Mouse (Mus musculus) embryonic facial prominence, embryonic 12.5 days (tissue): ENCODE data around the gene Slc16a13. TPM values are rescaled to one million over a fixed set of nuclear protein-coding genes. Genes with fewer than 3 reads are reported as not detected.
"Not testable (repeated sequence)": the region's sequence is repeated elsewhere in the genome, so short reads cannot be mapped to it uniquely, and the experiment has no call there.

Experiments
- ATAC-seq: fragments of 200-750 bp; cut with Nextera tagmentation; 2 replicates; pipeline ENCODE4 v1.8.0; 2017; ENCODE audit not compliant: insufficient number of reproducible peaks, insufficient read depth, low FRiP score, low TSS enrichment
- H3K27ac ChIP-seq: fragments of 300-500 bp; sonication (generic); 2 replicates; pipeline ENCODE4 v1.5.1; 2016; ENCODE audit warnings: mild to moderate bottlenecking
- H3K27me3 ChIP-seq: fragments of 300-500 bp; sonication (generic); 2 replicates; pipeline ENCODE4 v1.6.1; 2016; ENCODE audit warnings: mild to moderate bottlenecking, moderate library complexity
- H3K36me3 ChIP-seq: fragments of 300-500 bp; sonication (generic); 2 replicates; pipeline ENCODE4 v1.6.1; 2016; ENCODE audit warnings: mild to moderate bottlenecking
- H3K4me1 ChIP-seq: fragments of 300-500 bp; sonication (generic); 2 replicates; pipeline ENCODE4 v1.6.1; 2016
- H3K4me2 ChIP-seq: fragments of 300-500 bp; sonication (generic); replicated peaks from 2 replicates; pipeline ENCODE4 v1.6.1; 2016; ENCODE audit warnings: mild to moderate bottlenecking, moderate library complexity
- H3K4me3 ChIP-seq: fragments of 300-500 bp; sonication (generic); 2 replicates; pipeline ENCODE4 v1.5.1; 2016; ENCODE audit warnings: mild to moderate bottlenecking
- H3K9ac ChIP-seq: fragments of 300-500 bp; sonication (generic); 2 replicates; pipeline ENCODE4 v1.6.1; 2016; ENCODE audit warnings: mild to moderate bottlenecking, moderate library complexity
- H3K9me3 ChIP-seq: fragments of 300-500 bp; sonication (generic); 2 replicates; pipeline ENCODE4 v1.6.1; 2016; ENCODE audit warnings: mild to moderate bottlenecking, moderate library complexity
- WGBS: fragments of 180-500 bp; shearing (Covaris S2); methylation state at CpG from one replicate; pipeline ENCODE4 v1.1.7; 2016; 5-methylcytosine and 5-hydroxymethylcytosine counted together
- polyA plus RNA-seq: library from polyadenylated mRNA; unstranded; fragments of >200 nt; fragmentation: Nextera tagmentation; extraction: Ambion mirVana; gene quantifications from 2 replicates; pipeline ENCODE4 v1.2.1, GENCODE M21; 2016

The Slc16a13 gene
- polyA plus RNA-seq, 1 experiment from 2014 or later = 13.3 TPM

DNA sequence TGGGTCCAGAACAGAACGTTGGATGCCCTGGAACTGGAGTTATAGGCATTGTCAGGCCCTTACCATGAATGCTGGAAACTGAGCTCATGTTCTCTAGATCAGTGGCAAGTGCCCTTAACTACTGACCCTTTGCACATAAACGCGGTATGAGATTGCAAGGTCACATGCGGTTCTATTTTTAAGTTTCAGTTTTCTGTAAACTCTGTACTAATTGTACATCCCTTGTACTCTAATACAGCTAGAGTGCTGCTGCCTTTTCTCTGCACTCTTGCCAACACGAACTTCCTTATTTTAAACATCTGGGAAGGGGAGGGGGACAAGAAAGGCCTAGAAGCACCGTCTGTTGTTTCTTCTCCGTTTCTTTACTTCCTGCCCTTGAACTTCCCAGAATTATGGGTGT is 35.7 kb downstream of the Slc16a13 start:
- H3K4me3 ChIP-seq = no peak overlapping the region
- H3K36me3 ChIP-seq = no peaks in the 10 kb centered on the region
- H3K4me1 ChIP-seq = no peaks in the 10 kb centered on the region
- H3K4me2 ChIP-seq = no peak overlapping the region
- WGBS = 63% methylated on average over 7 of the region's 7 CpGs
- no peaks in the 10 kb centered on the region for H3K27me3 ChIP-seq
- no peak for ATAC-seq
- no peaks in the 10 kb centered on the region for H3K9me3 ChIP-seq
- H3K27ac ChIP-seq = no peak overlapping the region
- no peak overlapping the region for H3K9ac ChIP-seq

DNA sequence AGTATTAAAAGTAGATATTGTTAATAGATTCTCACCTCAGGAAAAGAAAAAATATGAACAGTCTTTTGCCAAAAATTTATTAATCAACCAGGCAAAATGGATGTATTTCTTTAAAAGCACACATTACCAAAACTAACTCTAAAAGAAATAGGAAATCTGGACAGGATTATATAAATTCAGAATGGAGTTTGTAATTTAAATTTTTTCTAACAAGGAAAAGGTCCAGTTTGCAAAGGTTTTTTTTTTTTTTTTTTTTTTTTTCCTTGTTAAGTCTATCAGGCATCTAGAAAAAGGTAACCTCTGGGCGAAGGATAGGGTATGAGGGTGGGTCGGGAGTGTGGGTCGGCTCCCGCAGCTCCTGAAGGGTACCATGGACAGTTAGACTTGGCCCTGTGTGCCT is 40.4 kb downstream of the Slc16a13 start:
- H3K9me3 ChIP-seq = no peaks in the 10 kb centered on the region
- no peak for ATAC-seq

GRCm38 (mm10) chr11:70179401-70179800 is 41.5 kb downstream of the Slc16a13 start:
- H3K27me3 ChIP-seq = no peaks in the 10 kb centered on the region
- H3K36me3 ChIP-seq = no peaks in the 10 kb centered on the region
- no peak overlapping the region for H3K9ac ChIP-seq
- H3K9me3 ChIP-seq = no peaks in the 10 kb centered on the region
- no peak for ATAC-seq
- no peak overlapping the region for H3K4me2 ChIP-seq
- no peak overlapping the region for H3K4me3 ChIP-seq
- peaks cover 3% of the 10 kb centered on the region; the same call in 1 of the 2 replicates for H3K4me1 ChIP-seq
- whole genome bisulfite sequencing = 30% methylated on average over 14 of the region's 14 CpGs
- no peak overlapping the region for H3K27ac ChIP-seq

More for the DNA sequence above, 40.4 kb downstream of the Slc16a13 start:
- Histone ChIP-seq H3K27me3 (no peaks in the 10 kb centered on the region), H3K4me3 (no peak overlapping the region), H3K9ac (no peak overlapping the region), H3K4me2 (no peak overlapping the region), H3K27ac (no peak overlapping the region), H3K4me1 (peaks cover 3% of the 10 kb centered on the region; the same call in 1 of the 2 replicates), H3K36me3 (no peaks in the 10 kb centered on the region)
- WGBS = 85% methylated on average over 4 of the region's 4 CpGs

GRCm38 (mm10) chr11:70178756-70179155 is 42.1 kb downstream of the Slc16a13 start:
- Histone ChIP-seq H3K9ac (no peak overlapping the region), H3K36me3 (no peaks in the 10 kb centered on the region), H3K27ac (no peak overlapping the region), H3K4me1 (peaks cover 3% of the 10 kb centered on the region; the same call in 1 of the 2 replicates), H3K4me2 (no peak overlapping the region), H3K9me3 (no peaks in the 10 kb centered on the region), H3K27me3 (no peaks in the 10 kb centered on the region), H3K4me3 (no peak overlapping the region)
- ATAC-seq = no peak
- WGBS = 81% methylated on average over 11 of the region's 11 CpGs

GRCm38 (mm10) chr11:70178311-70178710 is 42.6 kb downstream of the Slc16a13 start:
- peaks cover 3% of the 10 kb centered on the region; the same call in 1 of the 2 replicates for H3K4me1 ChIP-seq

DNA sequence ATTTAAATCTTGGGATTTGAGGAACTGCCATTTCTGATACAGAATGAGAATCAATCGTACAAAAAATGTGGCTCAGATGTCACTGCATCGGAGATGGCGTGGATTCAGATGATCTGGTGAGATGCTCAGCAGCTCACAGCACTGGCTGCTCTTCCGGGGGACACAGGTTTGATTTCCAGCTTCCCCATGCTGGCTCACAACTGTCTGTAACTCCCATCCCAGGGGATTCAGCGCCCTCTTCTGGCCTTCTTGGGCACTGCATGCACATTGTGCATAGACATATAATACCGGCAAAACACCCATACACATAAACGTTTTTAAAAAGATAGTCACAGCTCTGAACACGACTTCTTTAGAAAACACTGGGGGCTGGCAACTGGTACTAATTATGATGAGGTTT is 43.2 kb downstream of the Slc16a13 start:
- ATAC-seq = no peak
- H3K4me1 ChIP-seq = peaks cover 3% of the 10 kb centered on the region; the same call in 1 of the 2 replicates
- no peak overlapping the region for H3K27ac ChIP-seq
- no peaks in the 10 kb centered on the region for H3K36me3 ChIP-seq
- H3K4me3 ChIP-seq = no peak overlapping the region
- WGBS = 73% methylated on average over 8 of the region's 8 CpGs
- no peak overlapping the region for H3K9ac ChIP-seq
- H3K4me2 ChIP-seq = no peak overlapping the region
- no peaks in the 10 kb centered on the region for H3K27me3 ChIP-seq
- H3K9me3 ChIP-seq = no peaks in the 10 kb centered on the region

More at GRCm38 (mm10) chr11:70178311-70178710, 42.6 kb downstream of the Slc16a13 start:
- no peak overlapping the region for H3K4me2 ChIP-seq
- no peak overlapping the region for H3K9ac ChIP-seq
- H3K9me3 ChIP-seq = no peaks in the 10 kb centered on the region
- no peaks in the 10 kb centered on the region for H3K36me3 ChIP-seq
- H3K27me3 ChIP-seq = no peaks in the 10 kb centered on the region
- no peak overlapping the region for H3K4me3 ChIP-seq
- no peak overlapping the region for H3K27ac ChIP-seq
- 86% methylated on average over 11 of the region's 11 CpGs for WGBS
- no peak for ATAC-seq

DNA sequence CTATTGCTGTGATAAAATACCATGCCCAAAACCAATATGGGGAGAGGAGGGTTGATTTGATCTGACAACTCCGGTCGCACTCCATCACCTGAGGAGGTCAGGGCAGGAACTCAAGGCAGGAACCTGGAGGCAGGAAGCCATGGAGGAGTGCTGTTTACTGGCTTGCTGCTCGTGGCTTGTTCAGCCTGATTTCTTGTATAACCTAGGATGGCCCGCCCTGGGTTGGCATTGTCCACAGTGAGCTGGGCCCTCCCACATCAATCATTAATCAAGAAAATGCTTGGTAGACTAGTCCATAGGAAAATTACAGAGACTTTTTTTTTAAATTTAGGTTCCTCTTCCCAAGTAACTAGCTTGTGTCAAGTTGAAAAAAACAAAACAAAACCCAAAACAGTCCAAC is 46.4 kb downstream of the Slc16a13 start:
- Histone ChIP-seq H3K4me3 (no peak overlapping the region), H3K4me1 (peaks cover 3% of the 10 kb centered on the region; the same call in 1 of the 2 replicates), H3K9ac (no peak overlapping the region), H3K27me3 (no peaks in the 10 kb centered on the region), H3K36me3 (no peaks in the 10 kb centered on the region), H3K27ac (no peak overlapping the region), H3K4me2 (no peak overlapping the region), H3K9me3 (no peaks in the 10 kb centered on the region)
- no peak for ATAC-seq
- 91% methylated on average over 4 of the region's 4 CpGs for WGBS

GRCm38 (mm10) chr11:70172298-70172697 is 48.6 kb downstream of the Slc16a13 start:
- no peak overlapping the region for H3K27ac ChIP-seq
- 59% methylated on average over 5 of the region's 5 CpGs for WGBS
- peaks cover 5% of the 10 kb centered on the region; the same call in 1 of the 2 replicates for H3K4me1 ChIP-seq
- ATAC-seq = no peak
- no peaks in the 10 kb centered on the region for H3K36me3 ChIP-seq
- no peak overlapping the region for H3K9ac ChIP-seq
- no peak overlapping the region for H3K4me2 ChIP-seq
- H3K9me3 ChIP-seq = no peaks in the 10 kb centered on the region
- no peaks in the 10 kb centered on the region for H3K27me3 ChIP-seq
- no peak overlapping the region for H3K4me3 ChIP-seq

- 55% methylated on average over 3 of the region's 3 CpGs for WGBS
- no peak overlapping the region for H3K4me3 ChIP-seq
- H3K9ac ChIP-seq = no peak overlapping the region
- ATAC-seq = no peak
- no peaks in the 10 kb centered on the region for H3K27me3 ChIP-seq
- H3K4me1 ChIP-seq = peaks cover 5% of the 10 kb centered on the region; the same call in 1 of the 2 replicates
- no peak overlapping the region for H3K27ac ChIP-seq
- H3K4me2 ChIP-seq = no peak overlapping the region
- no peaks in the 10 kb centered on the region for H3K9me3 ChIP-seq
- no peaks in the 10 kb centered on the region for H3K36me3 ChIP-seq
Measured at GRCm38 (mm10) chr11:70171847-70172246, 49.0 kb downstream of the Slc16a13 start.

DNA sequence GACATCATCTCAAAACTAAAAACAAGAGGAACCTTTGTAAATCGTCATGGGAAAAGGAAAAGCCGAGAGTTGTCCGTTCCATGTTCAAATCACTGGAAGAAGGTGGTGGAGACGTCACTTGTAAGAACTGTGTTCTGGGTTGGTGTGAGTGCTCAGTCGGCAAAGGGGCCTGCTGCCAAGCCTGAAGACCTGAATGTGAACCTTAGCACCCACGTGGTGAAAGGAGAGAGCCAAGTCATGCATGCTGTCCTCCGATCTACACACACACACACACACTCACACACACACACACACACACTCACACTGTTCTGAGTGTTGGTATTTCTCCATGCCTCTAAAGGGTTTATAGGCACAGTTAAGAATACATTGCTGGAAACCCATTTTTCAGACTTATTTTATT is 49.7 kb downstream of the Slc16a13 start:
- peaks cover 5% of the 10 kb centered on the region; the same call in 1 of the 2 replicates for H3K4me1 ChIP-seq
- no peaks in the 10 kb centered on the region for H3K27me3 ChIP-seq
- H3K36me3 ChIP-seq = no peaks in the 10 kb centered on the region
- H3K4me3 ChIP-seq = no peak overlapping the region
- H3K4me2 ChIP-seq = no peak overlapping the region
- H3K27ac ChIP-seq = no peak overlapping the region
- 82% methylated on average over 7 of the region's 7 CpGs for WGBS
- no peak overlapping the region for H3K9ac ChIP-seq
- ATAC-seq = no peak
- no peaks in the 10 kb centered on the region for H3K9me3 ChIP-seq

- H3K27me3 ChIP-seq = no peaks in the 10 kb centered on the region
- H3K4me1 ChIP-seq = peaks cover 5% of the 10 kb centered on the region; the same call in 1 of the 2 replicates
- no peaks in the 10 kb centered on the region for H3K36me3 ChIP-seq
- H3K9me3 ChIP-seq = no peaks in the 10 kb centered on the region
- H3K27ac ChIP-seq = no peak overlapping the region
- no peak for ATAC-seq
- H3K4me3 ChIP-seq = no peak overlapping the region
- no peak overlapping the region for H3K4me2 ChIP-seq
- H3K9ac ChIP-seq = no peak overlapping the region
- WGBS = 72% methylated on average over 7 of the region's 7 CpGs
Measured at GRCm38 (mm10) chr11:70170291-70170690, 50.6 kb downstream of the Slc16a13 start.

DNA sequence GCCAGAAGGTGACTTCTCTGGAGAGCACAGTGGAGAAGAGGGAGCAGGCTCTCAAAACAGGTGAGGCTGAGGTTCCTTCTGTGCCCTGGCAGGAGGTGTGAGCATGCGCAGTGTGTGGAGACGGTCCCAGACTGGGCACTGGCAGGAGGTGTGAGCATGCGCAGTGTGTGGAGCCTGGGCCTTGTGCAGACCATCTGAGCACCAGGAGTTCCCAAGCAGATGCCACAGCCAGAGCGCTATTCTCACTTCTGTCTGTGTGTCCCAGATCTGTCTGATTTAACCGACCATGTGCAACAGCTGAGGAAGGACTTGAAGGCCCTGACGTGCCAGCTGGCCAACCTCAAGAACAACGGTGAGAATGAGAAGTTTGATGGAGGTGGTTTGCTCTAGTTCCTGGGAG is 51.4 kb downstream of the Slc16a13 start:
- ATAC-seq, H3K27ac ChIP-seq, H3K4me3 ChIP-seq, H3K9me3 ChIP-seq, H3K4me1 ChIP-seq, H3K4me2 ChIP-seq, H3K9ac ChIP-seq, H3K27me3 ChIP-seq, H3K36me3 ChIP-seq: not testable (repeated sequence)
- 88% methylated on average over 7 of the region's 7 CpGs for WGBS
